8 mouse cellular contexts compared by ENCODE assay signal in the genomic region with DNA sequence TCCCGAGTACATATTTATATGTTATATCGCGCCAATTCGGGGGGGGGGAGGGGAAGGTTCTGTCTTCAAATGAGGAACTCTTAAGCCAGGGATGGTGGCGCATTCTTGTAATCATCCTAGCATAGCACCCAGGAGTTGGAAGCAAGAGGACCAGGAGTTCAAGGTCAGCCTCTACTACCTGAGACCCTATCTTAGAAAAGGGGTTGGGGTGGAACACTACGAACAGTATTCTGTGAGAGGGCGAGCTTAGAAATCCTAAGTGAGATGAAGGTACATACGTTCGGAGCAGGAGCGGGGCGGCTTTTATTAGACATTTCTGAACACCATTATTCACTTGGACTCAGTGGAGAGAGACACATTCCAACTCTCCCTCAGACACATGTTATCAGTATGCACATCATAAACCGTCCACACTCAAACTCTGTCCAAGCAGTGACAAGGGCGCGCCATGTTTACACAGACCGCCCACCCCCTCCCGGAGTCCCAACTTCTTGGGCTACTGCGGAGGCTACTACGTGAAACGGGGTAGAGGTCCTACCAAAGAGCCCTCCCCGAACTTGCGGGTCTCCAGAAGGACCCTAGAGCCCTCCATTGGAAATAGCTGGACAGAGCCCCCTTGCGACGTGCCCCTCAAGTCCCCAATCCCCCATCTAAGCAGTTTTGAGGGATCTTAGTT. TPM values are rescaled to one million over a fixed set of nuclear protein-coding genes. Genes with fewer than 3 reads are reported as not detected.
A peak's percentile ranks its signal among the peaks of the same experiment; 100 is the strongest.
DNase-seq lines count a peak whose midpoint lies in the region; ATAC-seq and TF ChIP-seq lines count a peak whose summit lies in the region.

A gene (minus strand): TSS at position 115 of the 676 bp plus-strand sequence.

- H3K4me2 ChIP-seq in forebrain, embryonic 11.5 days (ENCODE audit: low read depth, low read length, severe bottlenecking): peak within 1 kb of the TSS; percentile 74
- peak within 1 kb of the TSS; percentile 92 for H3K4me2 ChIP-seq in hindbrain, embryonic 16.5 days (ENCODE audit: low read length)
- H3K4me2 ChIP-seq in midbrain, embryonic 13.5 days (replicated peaks): peak within 1 kb of the TSS; percentile 75

- TF ChIP-seq CTCF in G1E (IDR thresholded peaks at IDR 0.05; ENCODE audit: low read depth, low read length): no peak

- peak within 1 kb of the TSS; percentile 27 for H3K9ac ChIP-seq in forebrain, embryonic 11.5 days (ENCODE audit: low read length)
- H3K9ac ChIP-seq in hindbrain, embryonic 16.5 days (ENCODE audit: low read depth, low read length): peak within 1 kb of the TSS; percentile 65
- peak within 1 kb of the TSS; percentile 62 for H3K9ac ChIP-seq in midbrain, embryonic 13.5 days (replicated peaks)

- no peak for DNase-seq in gastrocnemius, postnatal 14 days
- DNase-seq in gastrocnemius, postnatal 25 days: no peak
- DNase-seq in G1E (ENCODE audit: low spot score): no peak
- no peak for DNase-seq in forebrain, embryonic 11.5 days (ENCODE audit: low spot score)
- DNase-seq in left cerebral cortex, adult 8-10 months (ENCODE audit: low spot score in 2 of 2): no peak
- no peak for DNase-seq in embryo, embryonic 11 days

- peaks cover 65% of the 10 kb centered on the region for H3K9me3 ChIP-seq in G1E (replicated peaks)
- no peaks in the 10 kb centered on the region for H3K9me3 ChIP-seq in forebrain, embryonic 11.5 days (ENCODE audit: control insufficient read depth, low read length)
- no peaks in the 10 kb centered on the region for H3K9me3 ChIP-seq in hindbrain, embryonic 16.5 days (ENCODE audit: control insufficient read depth, low read length)
- no peaks in the 10 kb centered on the region for H3K9me3 ChIP-seq in midbrain, embryonic 13.5 days

- peaks cover 21% of the 10 kb centered on the region for H3K36me3 ChIP-seq in G1E (replicated peaks)
- no peaks in the 10 kb centered on the region for H3K36me3 ChIP-seq in forebrain, embryonic 11.5 days (ENCODE audit: control insufficient read depth, insufficient read depth, low read length)
- no peaks in the 10 kb centered on the region for H3K36me3 ChIP-seq in hindbrain, embryonic 16.5 days (ENCODE audit: control insufficient read depth, insufficient read depth, low read length)
- no peaks in the 10 kb centered on the region for H3K36me3 ChIP-seq in midbrain, embryonic 13.5 days

- H3K4me3 ChIP-seq in G1E (ENCODE audit: low read depth, low read length): peak within 1 kb of the TSS; percentile 59; the same call in 1 of the 2 replicates
- H3K4me3 ChIP-seq in forebrain, embryonic 11.5 days (ENCODE audit: low read depth, low read length): peak within 1 kb of the TSS; percentile 40
- peak within 1 kb of the TSS; percentile 48 for H3K4me3 ChIP-seq in hindbrain, embryonic 16.5 days (ENCODE audit: low read length)
- peak within 1 kb of the TSS; percentile 48 for H3K4me3 ChIP-seq in midbrain, embryonic 13.5 days (replicated peaks)

- H3K4me1 ChIP-seq in G1E (ENCODE audit: insufficient read depth, low read depth, low read length): peaks cover 41% of the 10 kb centered on the region
- peaks cover 37% of the 10 kb centered on the region for H3K4me1 ChIP-seq in forebrain, embryonic 11.5 days (replicated peaks; ENCODE audit: control insufficient read depth, insufficient read depth, low read length)
- H3K4me1 ChIP-seq in hindbrain, embryonic 16.5 days (ENCODE audit: control insufficient read depth, insufficient read depth, low read depth, low read length): peaks cover 46% of the 10 kb centered on the region
- peaks cover 85% of the 10 kb centered on the region for H3K4me1 ChIP-seq in midbrain, embryonic 13.5 days (replicated peaks)

- 6% methylated on average over 23 of the region's 23 CpGs for WGBS in forebrain, embryonic 11.5 days
- 4% methylated on average over 23 of the region's 23 CpGs for WGBS in hindbrain, embryonic 16.5 days
- WGBS in midbrain, embryonic 13.5 days: 6% methylated on average over 23 of the region's 23 CpGs

- ATAC-seq in G1E (ENCODE audit: extremely low read depth, insufficient number of reproducible peaks, low FRiP score, poor library complexity, severe bottlenecking): no peak
- no peak for ATAC-seq in forebrain, embryonic 11.5 days (replicated peaks; ENCODE audit: low FRiP score)
- peak; percentile 1; the same call in 1 of the 2 replicates for ATAC-seq in hindbrain, embryonic 16.5 days
- no peak for ATAC-seq in midbrain, embryonic 13.5 days

- no peak within 1 kb of the TSS for H3K27ac ChIP-seq in forebrain, embryonic 11.5 days (ENCODE audit: low read depth, low read length)
- H3K27ac ChIP-seq in hindbrain, embryonic 16.5 days (ENCODE audit: low read depth, low read length): peak within 1 kb of the TSS; percentile 66
- 0 out of 2 replicates have a peak within 1 kb of the TSS, but pooled peaks have one; percentile 51 for H3K27ac ChIP-seq in midbrain, embryonic 13.5 days

- intact Hi-C loops in gastrocnemius, postnatal 14 days (cut with DNase I; ENCODE audit: low total_unique reads): no loop called here

- peaks cover 58% of the 10 kb centered on the region for H3K27me3 ChIP-seq in G1E (ENCODE audit: insufficient read depth, low read length)
- peaks cover 89% of the 10 kb centered on the region for H3K27me3 ChIP-seq in forebrain, embryonic 11.5 days (ENCODE audit: control insufficient read depth, insufficient read depth, low read length)
- H3K27me3 ChIP-seq in hindbrain, embryonic 16.5 days (replicated peaks; ENCODE audit: control insufficient read depth, insufficient read depth, low read length): peaks cover 38% of the 10 kb centered on the region
- H3K27me3 ChIP-seq in midbrain, embryonic 13.5 days: peaks cover 81% of the 10 kb centered on the region

RNA-seq across cellular contexts. Expression of the gene that starts here (rescaled TPM):
- 10 to 100 TPM; 12.3 to 18.9 TPM for total RNA-seq in gastrocnemius, postnatal 14 days (2021)
- 1 to 10 TPM; 5.7 to 5.9 TPM for total RNA-seq in gastrocnemius, postnatal 25 days (2021)
- total RNA-seq in G1E (2014; fragmentation: Nextera tagmentation): not detected in 2 replicates
- 0.05 TPM in 1 of 2 replicates, not detected in the other for total RNA-seq in G1E (2017)
- polyA plus RNA-seq in G1E (2012): 0.22 and 0.29 TPM in 2 replicates
- 0.86 and 1.1 TPM in 2 replicates for polyA plus RNA-seq in forebrain, embryonic 11.5 days (2014; fragmentation: Nextera tagmentation; extraction: Ambion mirVana)
- 1.9 and 2.2 TPM in 2 replicates for polyA plus RNA-seq in hindbrain, embryonic 16.5 days (2015; fragmentation: Nextera tagmentation; extraction: Ambion mirVana)
- 1.2 and 2.4 TPM in 2 replicates for polyA plus RNA-seq in midbrain, embryonic 13.5 days (2015; fragmentation: Nextera tagmentation; extraction: Ambion mirVana)
- 1 to 10 TPM; 3.2 to 3.7 (median 3.4) TPM for total RNA-seq in left cerebral cortex, adult 8-10 months (2022)
